Mouse (Mus musculus) urinary bladder, postnatal 14 days (tissue): ENCODE measurements at regions not wholly inside any gene's neighbourhood (a gene's known extent, or its start where the extent isn't known, plus 50 kb on each side); places are given as distances from the start of the nearest gene placed in this dataset.
"Not testable (repeated sequence)": the region's sequence is repeated elsewhere in the genome, so short reads cannot be mapped to it uniquely, and the experiment has no call there.

ENCODE experiments used
- DNase-seq: peaks from one replicate; pipeline ENCODE4 v3.0.0; 2021; ENCODE audit warnings: low spot score

DNA sequence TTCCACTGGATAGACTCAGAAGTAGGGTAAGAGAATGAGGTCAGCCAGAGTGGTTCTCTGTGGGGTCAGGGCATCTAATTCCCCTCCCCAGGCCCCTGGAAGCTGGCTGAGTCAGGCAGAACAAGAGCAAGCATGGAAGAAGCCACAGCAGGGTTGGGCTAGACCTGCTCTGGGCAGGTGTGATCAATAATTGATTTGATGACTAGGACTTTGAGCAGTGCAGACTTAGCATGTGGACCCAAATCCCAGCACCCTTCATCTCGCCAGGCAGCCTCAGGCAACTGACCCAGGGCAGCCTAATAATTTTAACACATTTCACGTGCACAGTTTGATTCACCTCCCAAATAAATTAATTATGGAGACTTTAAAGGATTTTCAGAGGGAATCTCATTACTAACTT is 67.2 kb downstream of the Qdpr start:
- no peak for DNase-seq

DNA sequence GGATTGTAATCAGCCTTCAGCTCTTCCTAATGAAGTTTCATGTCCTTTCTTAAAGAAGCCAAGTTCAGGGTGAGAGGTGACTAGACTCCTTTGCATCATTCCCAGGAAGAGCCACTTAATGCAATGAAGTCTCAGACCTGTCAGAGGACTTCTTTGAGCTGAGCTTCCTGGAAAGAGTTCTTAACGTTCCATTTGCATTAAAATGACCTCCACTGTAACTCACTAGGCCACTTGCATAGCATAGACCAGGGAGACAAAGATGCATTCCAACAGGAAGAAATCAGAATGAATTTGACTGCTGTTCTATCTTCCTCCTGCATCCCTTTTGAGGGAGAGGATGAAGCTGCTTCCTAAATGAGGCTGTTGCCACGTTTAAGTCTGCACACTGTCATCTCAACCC is 71.5 kb downstream of the Qdpr start:
- no peak for DNase-seq

DNA sequence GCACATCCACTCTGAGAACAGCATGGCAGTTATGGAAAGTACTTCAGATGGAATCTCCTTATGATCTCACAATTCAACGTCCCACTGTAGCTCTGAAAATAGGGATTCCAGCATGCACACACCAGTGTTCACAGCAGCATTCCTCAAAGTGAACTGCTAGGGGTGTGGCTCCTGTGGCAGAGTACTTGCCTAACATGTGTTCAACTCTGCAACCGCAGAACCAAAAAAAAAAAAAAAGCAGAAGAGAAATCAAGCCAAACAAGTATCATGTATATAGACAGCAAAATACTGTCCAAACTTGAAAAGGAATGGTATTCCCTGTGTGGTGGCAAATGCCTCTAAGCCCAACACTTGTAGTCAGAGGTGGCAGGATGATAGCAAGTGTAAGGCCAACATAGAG is 77.0 kb downstream of the Qdpr start:
- no peak for DNase-seq

DNA sequence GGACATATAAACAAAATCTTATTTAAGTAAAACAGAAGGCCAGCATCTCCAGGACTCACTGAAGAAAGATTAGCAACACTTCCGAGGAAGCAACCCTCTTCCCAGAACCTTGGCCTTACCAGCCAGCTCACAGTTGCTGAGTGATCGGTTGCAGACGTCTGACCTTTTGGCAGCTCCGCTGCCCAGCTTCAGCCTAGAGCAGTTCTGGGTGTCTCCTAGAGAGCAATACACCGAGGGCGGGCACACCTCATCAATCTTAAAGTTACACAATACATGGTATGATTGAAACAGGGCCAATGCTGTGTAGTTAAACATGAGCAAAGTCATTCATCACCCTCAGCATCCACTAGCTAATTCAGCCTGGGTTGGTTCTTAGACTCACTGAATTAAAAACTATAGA is 81.6 kb downstream of the Qdpr start:
- DNase-seq, result no peak

DNA sequence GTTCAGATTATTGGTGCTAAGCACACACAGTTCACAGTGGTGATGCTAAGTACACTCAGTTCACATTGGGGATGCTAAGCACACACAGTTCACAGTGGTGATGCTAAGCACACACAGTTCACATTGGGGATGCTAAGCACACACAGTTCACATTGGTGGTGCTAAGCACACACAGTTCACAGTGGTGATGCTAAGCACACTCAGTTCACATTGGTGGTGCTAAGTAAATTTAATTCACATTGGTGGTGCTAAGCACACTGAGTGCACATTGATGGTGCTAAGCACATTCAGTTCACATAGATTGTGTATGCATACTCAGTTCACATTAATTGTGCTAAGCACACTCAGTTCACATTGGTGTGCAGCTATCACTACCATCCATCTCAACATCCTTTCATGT is 89.8 kb downstream of the Qdpr start:
- no peak for DNase-seq

DNA sequence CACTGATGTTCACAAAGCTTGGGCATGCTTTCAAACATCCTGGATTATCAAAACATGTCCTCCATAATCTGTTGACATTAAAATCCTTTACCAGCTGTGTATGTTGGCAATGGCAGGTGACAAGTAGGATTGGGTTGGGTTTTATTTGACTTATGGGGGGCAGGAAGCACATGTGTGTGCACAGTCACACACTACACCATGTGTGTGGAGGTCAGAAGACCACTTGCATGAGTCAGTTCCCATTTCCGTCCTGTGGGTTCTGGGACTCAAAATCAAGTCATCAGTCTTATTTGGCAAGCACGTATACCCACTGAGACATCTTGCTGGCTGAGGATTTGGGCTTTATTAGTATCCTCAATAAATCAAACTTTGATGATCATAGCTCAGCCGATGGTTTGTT is 109.6 kb downstream of the Qdpr start:
- no peak for DNase-seq

DNA sequence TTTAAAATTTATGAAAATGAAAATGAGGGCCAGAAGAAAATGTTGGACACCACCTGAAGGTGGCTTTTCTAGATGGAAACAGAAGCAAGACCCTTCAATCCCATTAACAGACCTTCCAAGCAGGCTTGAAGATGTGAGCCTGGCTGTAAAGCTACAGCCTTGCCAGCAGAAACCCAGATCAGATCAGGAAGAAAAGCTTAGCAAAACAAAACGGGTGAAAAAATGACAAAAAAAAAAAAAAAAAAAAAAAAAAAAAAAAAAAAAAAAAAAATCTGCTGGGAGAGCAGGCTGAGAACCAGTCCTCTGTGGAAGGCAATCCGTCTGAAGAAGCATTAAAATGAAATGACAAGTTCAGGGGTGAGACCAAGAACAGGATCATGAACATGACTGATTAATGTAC is 113.2 kb downstream of the Qdpr start:
- DNase-seq, result no peak

DNA sequence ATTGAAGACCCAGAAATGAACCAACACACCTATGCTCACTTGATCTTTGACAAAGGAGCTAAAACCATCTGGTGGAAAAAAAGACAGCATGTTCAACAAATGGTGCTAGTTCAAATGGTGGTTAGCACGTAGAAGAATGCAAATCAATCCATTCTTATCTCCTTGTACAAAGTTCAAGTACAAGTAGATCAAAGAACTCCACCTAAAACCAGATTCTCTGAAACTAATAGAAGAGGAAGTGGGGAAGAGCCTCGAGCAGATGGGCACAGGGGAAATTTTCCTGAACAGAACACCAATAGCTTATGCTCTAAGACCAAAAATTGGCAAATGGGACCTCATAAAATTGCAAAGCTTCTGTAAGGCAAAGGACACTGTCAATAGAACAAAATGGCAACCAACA is 125.6 kb downstream of the Qdpr start:
- DNase-seq, result not testable (repeated sequence)

DNA sequence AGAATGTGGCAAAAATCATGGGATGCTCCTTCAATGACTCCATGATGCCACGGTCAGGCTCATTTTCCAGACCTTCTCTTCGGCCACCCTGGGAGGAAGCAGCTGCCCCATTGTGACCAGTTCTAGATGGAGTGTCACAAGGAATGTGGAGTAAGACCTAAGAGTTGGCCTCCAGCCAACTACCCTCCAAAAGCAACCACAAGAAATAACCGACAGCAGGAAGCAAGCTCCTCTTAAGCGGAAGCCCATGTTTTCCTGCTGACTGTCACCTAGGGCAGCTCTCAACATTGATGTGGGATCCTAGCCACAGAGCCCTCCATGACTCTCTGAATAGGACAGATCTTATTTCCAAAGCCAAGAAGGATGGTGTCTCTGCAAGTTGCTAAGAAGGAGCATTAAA is 126.5 kb downstream of the Qdpr start:
- no peak for DNase-seq

DNA sequence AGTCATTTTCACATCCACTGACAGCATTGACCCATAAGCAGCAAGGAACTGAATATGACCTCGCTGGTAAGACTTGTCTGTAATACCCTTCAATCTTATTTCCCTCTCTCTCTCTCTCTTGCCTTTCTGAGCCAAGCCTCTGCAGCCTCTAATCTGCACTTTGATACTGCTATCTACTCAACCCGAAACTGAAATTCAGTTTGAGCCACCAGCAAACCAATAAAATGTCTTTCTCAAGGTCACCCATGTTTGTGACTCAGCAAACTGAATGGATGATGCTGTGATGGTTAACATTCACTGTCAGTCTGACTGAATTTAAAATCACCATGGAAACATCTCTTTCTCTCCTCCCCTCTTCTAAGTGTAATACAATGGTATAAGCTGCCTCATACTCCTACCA is 132.0 kb downstream of the Qdpr start:
- DNase-seq, result no peak

DNA sequence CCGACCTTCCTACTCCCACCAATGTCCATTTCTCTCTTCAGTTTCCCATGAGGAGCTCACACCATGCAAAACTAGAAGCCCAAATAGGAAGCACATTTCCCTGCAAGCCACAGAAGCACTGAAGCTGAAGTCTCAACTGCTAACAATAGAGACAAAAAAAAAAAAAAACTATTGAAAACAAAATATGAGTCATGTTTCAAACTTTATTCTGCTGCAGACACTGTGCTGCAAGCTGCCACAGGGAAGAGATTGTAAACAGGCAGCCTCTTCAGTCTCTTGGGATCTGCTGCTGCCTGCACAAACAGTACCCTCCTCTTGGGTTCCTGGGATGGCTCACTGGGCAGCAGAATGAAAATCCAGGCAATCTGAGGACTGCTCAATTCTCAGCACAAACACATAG is 148.9 kb downstream of the Qdpr start:
- no peak for DNase-seq

DNA sequence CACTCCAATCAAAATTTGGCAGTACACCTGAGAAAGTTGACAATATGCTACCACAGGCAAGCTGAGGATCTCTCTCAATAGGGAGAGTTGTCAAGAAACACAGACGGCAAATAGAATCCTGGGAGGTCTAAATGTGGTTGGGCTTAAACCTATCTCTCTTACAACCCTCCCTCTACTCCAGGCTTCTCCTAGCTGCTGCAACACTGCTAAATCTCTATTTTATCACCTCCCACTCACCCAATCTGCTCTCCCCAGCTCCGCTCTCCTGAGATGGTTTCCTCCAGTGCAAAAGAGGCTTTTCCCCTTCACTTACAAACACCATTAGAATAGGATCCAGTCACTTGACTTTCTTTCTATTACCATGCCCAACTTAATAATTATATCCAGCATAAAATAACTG is 151.2 kb downstream of the Qdpr start:
- no peak for DNase-seq

DNA sequence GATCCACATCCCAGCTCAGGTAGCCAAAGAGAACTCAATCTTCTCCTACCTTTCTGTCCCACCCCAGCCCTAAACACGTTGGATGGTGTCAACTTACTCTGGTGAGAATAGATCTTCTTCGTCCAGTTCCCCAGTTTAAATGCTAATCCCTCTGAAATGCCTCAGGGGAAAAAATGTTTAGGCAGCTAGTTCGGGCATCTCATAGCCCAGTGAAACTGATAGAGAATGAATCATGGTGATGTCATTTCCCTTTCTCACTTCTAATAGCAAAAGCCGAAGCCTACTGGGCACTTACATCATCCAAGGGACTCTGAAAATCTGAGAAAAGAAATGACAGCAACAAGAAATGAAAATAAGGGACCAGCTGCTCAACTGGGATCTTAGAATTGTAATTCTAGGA is 154.9 kb downstream of the Qdpr start:
- DNase-seq, result no peak

DNA sequence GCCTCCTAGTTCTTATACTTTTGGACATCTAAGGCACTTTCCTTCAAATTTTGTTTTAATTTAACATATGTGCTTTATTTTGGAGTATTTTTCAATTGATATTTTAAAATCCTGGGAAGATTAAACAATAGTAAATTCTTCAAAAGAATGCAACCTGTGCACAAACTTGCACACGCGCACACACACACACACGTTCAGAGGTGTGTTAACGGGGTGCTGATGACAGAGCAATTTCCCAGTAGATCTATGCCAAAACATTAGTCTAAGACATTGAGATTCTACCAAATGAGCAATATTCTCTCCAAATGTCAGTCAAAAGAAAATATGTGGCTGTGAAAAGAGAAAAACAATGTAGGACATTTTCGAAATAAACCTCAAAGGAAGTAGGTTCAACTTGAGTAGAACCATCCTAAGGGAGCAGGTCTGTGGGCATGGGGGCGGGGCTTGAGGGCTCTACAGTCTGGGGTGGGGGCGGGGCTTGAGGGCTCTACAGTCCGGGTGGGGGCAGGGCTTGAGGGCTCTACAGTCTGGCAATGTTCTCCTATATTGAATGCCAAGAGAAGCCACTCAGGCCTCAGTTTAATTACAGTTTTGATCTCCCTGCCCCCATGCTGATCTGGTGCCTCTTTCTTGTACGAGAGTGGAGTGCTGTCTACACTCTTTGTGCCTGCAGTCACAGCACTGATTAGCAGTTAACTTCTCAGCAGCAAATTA is 157.0 kb downstream of the Qdpr start:
- no peak for DNase-seq

DNA sequence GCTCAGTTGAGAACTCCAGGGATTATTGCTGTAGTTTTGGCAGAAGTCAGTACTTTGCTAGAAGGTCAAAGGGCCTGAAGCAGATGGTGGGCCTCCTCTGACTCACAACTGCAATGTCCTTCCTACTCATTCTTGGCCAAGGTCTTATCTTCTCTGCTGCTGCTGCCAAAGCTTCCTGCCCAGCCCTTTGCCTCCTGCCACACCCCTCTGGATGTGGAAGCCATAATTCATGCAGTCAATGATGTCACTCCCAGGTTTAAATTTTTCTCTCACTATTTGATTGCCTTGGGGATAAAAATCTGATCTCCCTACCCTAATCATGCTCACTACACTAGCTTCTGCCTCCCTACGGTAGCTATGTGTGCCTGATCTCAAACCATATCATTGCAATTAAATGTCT is 157.7 kb downstream of the Qdpr start:
- DNase-seq, result peak; percentile 20

DNA sequence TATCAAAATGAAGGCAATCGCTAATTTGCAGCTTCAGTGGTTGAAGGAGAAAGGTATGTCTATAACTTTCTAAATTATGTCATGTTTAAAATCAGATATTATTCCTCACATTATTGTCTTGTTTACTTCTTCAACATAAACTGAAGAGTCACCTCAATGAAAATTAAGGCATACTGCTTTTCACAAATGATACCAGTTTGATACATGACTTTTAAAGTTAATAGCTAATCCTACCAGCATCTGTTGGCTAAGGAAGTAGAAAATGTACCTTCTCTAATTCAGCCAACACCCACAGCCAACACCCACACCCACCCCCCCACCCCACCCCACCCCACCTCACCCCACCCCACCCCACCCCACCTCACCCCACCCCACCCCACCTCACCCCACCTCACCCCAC is 158.3 kb downstream of the Qdpr start:
- DNase-seq, result no peak

DNA sequence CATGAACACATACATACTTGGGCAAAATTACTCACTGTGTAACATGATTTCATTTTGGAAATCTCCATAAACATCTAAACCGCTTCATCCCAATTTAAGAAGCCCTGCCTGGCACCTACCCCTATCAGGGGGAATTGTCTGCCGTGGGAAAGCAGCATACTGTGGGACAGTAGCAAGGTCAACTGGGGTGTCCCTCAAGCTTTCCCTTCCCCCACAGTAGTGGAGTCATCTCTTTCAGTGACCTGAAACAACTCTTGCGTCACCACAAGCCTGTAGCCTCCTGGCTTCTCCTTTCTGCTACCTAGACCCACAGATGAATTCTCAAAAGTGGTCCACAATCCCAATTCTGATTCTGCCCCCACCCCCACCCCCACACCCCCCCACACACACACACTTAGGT is 158.8 kb downstream of the Qdpr start:
- DNase-seq, result no peak

DNA sequence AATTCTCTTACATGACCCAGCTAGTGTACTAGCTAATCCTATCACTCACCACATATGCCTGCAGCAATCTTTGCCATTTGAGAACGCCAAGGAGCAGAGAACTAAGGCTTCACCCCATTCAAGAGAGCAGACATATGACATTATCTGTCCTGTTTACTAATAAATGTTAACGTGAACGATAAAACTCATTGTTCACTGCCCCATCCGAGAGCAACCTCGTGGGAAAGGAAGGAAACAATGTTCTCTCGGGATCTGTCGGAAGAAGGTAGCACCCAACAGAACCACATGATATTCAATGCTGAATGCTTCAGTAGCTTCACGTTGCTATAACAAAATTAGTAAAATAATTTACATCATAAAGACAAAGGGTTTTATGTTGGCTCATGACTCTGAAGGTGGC is 163.6 kb downstream of the Qdpr start:
- no peak for DNase-seq

DNA sequence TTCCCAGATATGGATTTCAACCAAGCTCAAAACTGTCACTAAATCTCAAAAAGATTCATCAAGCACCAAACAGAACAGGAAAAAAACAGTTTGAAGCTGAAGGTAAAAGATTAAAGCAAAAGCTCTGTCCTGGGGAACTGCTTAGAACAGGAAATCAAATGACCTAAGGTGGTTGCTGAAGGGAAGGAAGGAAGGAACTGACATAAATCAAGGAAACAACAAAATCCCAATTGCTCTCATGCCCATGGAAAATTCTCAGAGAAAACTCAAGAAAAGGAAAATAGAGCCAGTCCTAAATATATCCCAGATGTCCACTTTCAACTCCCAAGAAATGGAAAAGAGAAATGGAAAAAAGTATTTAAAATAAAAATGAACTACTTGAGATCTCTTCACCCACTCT is 165.4 kb downstream of the Qdpr start:
- DNase-seq, result no peak

DNA sequence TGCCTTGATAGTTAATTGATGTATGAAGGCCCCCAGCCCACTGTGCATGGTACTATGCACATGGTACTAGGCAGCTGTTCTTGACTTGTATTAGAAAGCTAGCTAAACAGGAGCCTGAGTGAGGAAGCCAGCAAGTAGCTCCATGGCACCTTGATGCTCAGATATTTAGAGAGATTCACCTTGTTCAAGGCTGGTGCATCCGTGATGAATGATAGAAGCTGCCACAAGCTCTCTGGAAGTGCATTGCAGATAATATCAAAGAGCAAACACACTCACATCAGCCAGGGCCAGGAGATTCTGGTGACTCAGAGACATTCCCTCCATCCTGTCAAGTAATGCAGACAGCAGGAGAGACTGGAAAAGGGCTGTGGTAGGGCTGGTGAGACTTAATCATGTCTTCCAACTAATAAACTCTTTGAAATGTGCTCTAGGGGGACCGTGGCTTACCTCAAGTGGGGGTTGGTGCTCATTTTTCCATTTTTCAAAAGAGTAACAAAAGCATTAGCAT is 166.1 kb downstream of the Qdpr start:
- no peak for DNase-seq

DNA sequence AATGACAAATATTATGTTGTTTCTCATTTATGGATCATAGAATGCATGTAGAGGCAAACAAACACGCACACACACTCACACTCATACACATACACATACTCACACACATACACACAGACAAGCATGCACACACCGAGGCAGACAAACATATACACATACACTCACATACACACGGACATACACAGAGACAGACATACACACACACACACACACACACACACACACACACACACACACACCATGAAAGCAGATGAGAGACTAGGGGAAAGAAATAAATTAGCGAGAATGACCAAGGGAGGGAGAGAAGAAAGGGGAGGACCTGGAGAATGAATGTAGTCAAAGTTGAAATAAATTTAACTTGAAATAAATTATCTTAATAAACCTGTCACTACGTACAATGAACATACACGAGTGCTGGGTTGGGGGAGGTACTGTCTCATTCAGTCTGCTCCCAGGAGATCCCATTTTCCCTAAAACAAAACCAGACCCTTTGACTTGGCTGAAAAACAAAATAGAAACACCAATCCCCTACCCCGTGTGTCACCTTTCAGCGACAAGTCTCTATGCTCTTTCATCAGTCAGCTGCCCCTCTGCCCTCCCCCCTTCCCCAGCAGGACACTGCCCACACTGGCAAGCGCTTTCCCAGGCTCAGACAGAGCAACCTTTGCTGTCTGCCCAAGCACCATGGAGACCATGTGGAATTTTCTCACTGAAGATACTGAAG is 167.7 kb downstream of the Qdpr start:
- no peak for DNase-seq

DNA sequence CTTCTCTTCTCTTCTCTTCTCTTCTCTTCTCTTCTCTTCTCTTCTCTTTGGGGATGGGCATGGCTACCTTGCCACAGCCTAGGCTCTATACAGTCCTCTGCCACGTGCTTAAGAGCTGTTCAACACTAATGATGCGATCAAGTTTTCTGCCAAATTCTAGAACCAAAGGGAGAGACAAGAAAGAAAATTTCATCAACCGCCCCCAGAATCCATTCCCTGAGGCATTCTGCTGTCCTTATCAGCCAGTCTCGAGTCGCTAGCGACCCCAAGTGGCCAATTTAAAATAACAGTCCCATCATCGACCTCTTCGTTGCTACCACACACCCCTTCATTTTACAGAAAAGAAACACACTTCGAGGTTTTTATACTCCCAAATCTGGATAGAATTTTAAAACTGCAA is 171.5 kb downstream of the Qdpr start:
- DNase-seq, result peak; percentile 85

DNA sequence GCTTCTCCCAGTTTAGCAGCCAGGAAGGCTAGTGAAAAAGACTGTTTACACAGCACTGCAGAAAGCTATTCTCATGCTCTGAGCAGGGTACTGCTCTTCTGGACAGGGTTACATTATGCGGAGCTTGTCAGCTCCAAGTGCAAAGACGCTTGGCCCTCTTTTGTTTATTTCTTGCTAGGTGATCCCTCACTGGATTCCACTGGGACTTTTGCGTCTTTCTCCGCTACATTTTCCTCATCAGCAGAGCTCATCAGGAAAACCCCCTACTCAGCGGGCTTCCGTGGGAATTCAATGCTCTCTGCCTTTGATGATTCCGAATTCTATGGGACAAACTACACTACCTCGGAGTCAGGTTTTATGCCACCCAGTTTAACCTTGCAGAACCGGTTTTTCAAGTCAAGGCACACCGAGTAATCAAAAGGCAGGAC is 172.0 kb downstream of the Qdpr start:
- DNase-seq, result peak; percentile 38

DNA sequence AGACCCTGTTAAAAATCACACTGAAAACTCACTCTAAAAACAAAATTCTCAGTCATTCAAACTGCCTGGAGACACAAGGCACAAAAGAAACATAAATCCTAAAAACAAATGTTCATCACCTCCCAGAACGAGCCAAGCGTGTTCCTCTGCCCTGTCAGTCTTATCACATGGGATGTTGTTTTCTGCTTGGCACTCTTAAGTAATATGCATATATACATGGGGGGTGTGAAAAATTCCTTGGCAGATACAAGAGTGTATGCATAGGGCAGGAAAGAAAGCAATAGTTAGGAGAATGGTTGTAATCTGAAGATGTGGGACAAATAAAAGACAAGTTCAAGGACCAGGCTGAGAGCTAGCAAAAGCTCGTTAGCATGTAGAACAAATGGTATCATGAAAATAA is 179.4 kb downstream of the Qdpr start:
- DNase-seq, result no peak
